Mouse (Mus musculus) MEL-GATA-1-ER (cell line): ENCODE measurements around the gene Wdfy2.
A peak's percentile ranks its signal among the peaks of the same experiment; 100 is the strongest.
"Not testable (repeated sequence)": the region's sequence is repeated elsewhere in the genome, so short reads cannot be mapped to it uniquely, and the experiment has no call there.

Source experiments
- DNase-seq: peaks from one replicate; pipeline ENCODE4 v3.0.0-alpha.2; 2012; ENCODE audit warnings: low read depth; ENCODE audit errors: extremely low read depth

Gene Wdfy2

GRCm38 (mm10) chr14:62837641-62838252 lies at the start of gene Wdfy2:
Gene Wdfy2 (plus strand): TSS chr14:62837678.
- no peak for DNase-seq

- DNase-seq, result peak; percentile 51
These were observed 48.2 kb upstream of the Wdfy2 start for GRCm38 (mm10) chr14:62789282-62789681.

GRCm38 (mm10) chr14:62795719-62796118 lies 41.8 kb upstream of the Wdfy2 start:
- DNase-seq, result no peak

GRCm38 (mm10) chr14:62798608-62799101 lies 38.8 kb upstream of the Wdfy2 start:
- no peak for DNase-seq

- DNase-seq, result no peak
These were observed 36.7 kb upstream of the Wdfy2 start for GRCm38 (mm10) chr14:62800791-62801190.

GRCm38 (mm10) chr14:62803204-62803603 lies 34.3 kb upstream of the Wdfy2 start:
- DNase-seq, result no peak

- no peak for DNase-seq
These were observed 30.6 kb upstream of the Wdfy2 start for GRCm38 (mm10) chr14:62806921-62807320.

GRCm38 (mm10) chr14:62808661-62809523 lies 28.6 kb upstream of the Wdfy2 start:
- DNase-seq, result no peak

GRCm38 (mm10) chr14:62812765-62813164 lies 24.7 kb upstream of the Wdfy2 start:
- DNase-seq, result no peak

GRCm38 (mm10) chr14:62814567-62814966 lies 22.9 kb upstream of the Wdfy2 start:
- no peak for DNase-seq

- DNase-seq, result no peak
These were observed 20.7 kb upstream of the Wdfy2 start for GRCm38 (mm10) chr14:62816827-62817226.

GRCm38 (mm10) chr14:62825575-62826332 lies 11.7 kb upstream of the Wdfy2 start:
- DNase-seq, result no peak

GRCm38 (mm10) chr14:62829291-62829690 lies 8.2 kb upstream of the Wdfy2 start:
- no peak for DNase-seq

GRCm38 (mm10) chr14:62831691-62832275 lies 5.7 kb upstream of the Wdfy2 start:
- DNase-seq, result no peak

- no peak for DNase-seq
These were observed 4.4 kb upstream of the Wdfy2 start for GRCm38 (mm10) chr14:62833036-62833435.

- DNase-seq, result no peak
These were observed 3.9 kb upstream of the Wdfy2 start for GRCm38 (mm10) chr14:62833541-62833940.

GRCm38 (mm10) chr14:62835737-62836136 lies 1.7 kb upstream of the Wdfy2 start:
- DNase-seq, result not testable (repeated sequence)

GRCm38 (mm10) chr14:62836926-62837640 lies 395 bp upstream of the Wdfy2 start:
- peak; percentile 97 for DNase-seq

- peak; percentile 41 for DNase-seq
These were observed 858 bp downstream of the Wdfy2 start for GRCm38 (mm10) chr14:62838336-62838735.

GRCm38 (mm10) chr14:62841726-62842125 lies 4.2 kb downstream of the Wdfy2 start:
- DNase-seq, result no peak

GRCm38 (mm10) chr14:62842495-62842894 lies 5.0 kb downstream of the Wdfy2 start:
- DNase-seq, result no peak
